Mouse (Mus musculus) frontal cortex, postnatal 10 days (tissue): Measurements from ENCODE around the gene Rab6b.
A peak's percentile ranks its signal among the peaks of the same experiment; 100 is the strongest.

ENCODE experiments used
- DNase-seq, 2 experiments: peaks; one replicate each; pipeline ENCODE4 v3.0.0; 2022; ENCODE audit warnings: low spot score in 2 of 2, mixed read lengths in 1 of 2

Rab6b gene

DNA sequence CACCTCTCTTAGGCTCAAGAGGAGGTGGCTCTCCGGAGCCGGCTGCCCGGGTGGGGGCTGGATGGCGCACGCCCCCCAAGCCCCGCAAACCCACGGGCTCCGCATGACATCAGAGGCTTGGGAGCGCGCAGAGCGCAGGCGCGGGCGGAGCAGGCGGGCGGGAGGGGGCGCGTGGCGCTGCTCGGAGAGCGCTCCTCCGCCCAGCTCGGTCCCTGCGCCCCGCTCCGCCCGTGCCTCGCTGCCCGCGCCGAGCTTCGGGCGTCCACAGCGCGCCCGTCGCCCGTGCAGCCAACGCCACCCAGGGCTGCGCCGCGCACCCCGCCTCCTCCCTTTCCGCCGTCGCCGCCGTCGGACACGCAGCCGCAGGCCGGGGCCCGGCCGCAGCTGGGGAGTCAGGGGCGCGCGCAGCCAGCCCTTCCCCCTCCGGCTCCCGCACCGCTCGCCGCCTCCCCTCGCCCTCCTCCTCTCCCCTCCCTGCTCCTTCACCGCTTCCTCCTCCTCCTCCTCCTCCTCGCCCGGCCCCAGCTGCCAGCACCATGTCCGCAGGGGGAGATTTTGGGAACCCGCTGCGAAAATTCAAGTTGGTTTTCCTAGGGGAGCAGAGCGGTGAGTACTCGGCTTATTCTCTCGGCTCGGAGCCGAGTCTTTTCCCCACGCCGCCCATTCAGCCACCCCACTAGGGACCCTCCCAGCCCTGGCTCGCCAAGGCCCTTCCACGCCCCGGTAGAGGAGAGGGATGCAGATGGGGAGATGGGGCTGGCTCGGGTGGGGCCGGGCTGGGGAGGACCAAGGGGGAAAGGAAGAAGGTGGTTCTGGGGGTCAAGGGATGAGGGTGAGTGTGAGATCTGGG lies at the start of gene Rab6b:
Rab6b (plus strand) TSS at position 167 of the 850 bp plus-strand sequence.
- DNase-seq, result peak in 1 of 2 experiments; percentile 80

DNA sequence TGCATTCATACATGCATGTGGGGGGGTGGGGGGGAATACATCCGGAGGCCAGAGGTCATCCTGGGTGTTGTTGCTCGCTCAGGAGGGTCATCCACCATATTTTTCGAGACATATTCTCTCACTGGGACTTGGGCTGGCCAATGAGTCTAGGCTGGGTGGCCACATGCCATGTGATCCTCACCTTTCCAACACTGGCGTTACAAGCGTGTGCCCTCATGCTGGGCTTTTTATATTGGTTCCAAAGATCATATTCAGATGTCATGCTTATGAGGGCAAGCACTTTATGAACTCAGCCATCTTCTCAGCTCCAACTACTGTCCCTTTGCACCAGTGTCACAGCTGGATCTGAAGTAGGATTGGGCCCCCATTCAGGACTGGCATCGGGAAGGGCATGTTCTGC lies 48.0 kb upstream of the Rab6b start:
- no peak for DNase-seq

DNA sequence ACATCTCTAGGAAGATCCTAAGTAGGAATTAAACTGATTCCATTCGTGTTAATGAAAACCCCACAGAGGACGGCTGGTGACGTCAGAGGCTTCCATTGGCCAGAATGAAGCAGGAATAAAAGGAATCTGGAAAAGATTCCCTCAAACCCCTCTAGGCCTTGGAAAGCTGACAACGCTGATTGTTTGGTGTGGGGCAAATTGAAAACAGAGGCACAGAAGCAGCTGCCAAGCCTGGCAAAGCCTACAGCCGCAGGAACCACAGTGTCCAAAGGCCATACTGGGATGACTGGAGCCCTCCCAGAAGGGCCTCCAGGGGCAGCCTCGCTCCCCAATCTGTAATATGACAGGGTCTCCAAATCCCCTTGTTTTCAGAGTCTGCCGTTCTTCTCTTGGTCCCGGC lies 44.7 kb upstream of the Rab6b start:
- no peak for DNase-seq

DNA sequence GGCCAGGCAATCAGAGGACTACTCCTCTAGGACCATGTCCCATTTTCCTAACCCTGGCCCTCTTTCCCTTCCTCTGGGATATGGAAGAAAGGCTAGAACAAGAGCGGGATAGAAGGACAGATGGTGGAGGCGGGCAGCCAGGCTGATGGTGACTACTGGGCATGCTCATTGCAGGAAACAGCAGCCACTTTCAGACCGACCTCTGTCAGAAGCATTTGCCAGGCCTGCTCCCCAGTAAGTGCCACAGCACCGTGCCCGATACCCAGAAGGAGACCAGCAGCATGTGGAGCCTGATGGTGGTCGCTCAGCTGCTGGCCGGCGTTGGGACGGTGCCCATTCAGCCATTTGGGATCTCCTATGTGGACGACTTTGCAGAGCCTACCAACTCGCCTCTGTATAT lies 43.9 kb upstream of the Rab6b start:
- no peak for DNase-seq

DNA sequence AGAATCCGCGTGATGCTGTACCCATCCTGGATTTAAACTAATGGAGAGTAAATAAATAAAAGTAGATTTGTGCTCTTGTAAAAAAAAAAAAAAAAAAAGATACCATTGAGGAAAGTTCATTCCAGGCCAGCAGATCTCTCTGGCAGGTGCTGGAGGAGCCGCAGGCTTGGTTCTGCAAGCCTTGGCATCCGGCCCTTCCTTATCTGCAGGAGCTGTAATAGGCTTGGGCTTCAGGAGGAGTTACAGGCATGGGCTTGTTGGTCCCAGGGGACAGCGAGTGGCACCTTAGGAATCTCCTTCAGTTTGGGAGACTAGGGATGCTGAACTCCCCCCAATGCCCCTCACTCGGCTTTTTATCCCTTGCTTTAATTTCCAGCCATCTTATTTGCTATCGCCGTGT lies 42.8 kb upstream of the Rab6b start:
- no peak for DNase-seq

DNA sequence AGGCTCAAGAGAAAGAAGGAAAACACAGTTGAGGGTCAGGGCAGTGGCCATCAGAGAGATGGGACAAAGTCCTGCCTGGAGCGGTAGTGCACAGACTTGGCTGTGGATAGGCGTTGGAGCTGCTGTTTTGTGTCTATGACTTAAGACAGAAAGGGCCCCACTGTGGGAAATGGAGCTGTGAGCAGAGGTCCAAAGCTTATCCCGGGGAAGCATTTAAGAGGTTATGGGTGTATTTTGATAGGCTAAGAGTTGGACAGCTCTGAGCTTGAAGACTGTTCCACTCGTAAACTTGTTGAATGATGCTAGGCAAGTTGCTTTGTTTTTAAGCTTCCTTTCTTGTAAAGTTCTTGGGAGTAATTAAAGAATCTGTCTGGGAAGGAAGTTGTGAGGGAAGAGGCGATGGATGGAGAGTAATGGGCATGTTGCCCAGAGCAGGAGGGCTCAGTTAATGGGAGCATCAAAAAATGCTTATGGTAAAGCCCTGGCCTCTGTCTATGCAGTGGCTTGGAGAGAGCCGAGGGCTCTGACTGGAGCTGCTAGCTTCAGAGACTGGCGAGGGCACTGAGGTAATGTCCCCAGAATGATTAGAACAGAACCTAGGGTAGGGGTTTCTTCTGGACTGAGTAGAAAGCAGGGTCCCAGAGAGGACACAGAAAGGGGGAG lies 39.9 kb upstream of the Rab6b start:
- no peak for DNase-seq

DNA sequence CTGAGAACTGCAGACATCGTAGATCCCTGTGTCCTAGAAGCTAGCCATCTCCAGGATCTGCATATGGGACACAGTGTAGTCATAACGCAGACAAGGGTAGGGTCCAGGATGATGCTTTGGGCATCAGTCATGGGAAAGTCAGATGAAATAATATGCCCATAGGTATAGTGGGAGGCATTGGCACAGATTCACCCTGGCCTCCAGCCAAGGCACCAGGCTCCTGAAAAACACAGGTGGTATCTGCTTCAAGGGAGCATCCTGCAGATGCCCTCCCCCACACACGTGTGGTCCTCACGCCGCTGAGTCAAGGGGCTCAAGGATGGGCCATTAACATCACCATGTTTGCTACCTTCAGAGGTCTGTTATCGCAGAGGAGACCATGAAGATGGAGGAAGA lies 39.4 kb upstream of the Rab6b start:
- no peak for DNase-seq

DNA sequence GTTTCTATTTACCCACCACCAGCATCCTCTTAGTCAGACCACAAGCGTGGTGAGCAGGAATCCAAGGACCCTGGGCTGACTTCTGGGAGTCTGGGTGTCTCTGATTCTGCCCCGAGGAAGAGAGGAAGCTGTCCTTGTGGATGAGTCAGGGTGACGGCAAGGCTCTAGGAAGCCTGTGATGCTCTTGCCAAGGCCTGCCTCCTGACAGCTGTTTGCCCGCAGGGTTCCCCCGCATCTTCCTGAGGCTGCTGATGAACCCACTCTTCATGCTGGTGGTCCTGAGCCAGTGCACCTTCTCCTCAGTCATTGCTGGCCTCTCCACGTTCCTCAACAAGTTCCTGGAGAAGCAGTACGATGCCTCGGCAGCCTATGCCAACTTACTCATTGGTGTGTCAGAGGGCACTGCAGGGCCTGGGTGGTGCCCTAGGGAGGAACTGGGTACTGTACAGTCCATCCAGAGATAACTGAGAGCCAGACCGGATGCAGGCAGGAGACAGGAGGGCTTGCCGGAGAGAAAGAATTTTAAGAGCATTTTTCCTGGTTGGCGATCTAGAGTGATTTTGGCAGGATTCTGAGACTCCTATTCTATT lies 38.6 kb upstream of the Rab6b start:
- DNase-seq, result no peak

DNA sequence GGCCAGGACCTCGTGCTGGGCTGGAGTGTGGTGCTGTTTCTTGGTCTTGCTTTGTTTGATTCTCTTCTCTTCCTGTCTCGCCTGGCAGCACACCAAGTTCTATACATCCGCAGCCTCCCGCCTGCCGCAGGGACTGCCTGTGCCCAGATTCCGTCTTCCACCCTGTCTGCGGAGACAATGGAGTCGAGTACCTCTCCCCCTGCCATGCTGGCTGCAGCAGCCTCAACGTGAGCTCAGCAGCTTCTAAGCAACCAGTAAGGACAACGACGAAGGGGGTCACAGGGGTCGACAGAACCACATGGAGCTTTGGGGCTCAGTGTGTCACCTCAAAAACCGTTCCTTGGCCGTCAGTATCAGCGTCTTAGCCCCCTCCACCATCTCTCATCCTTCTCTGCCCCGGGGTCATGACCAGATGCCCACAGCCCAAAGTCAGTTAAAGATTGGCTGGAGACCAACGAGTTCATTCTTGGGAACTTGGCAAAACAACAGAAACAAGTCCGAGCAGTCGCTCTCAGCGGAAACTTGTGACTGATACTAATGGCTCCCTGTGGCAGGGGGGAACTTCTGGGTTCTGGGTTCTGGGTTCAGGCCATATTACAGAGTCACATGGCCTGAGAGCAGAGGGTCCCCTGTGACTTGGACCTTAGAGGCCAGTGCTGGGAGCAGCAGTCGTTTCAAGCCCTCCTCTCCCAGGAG lies 34.6 kb upstream of the Rab6b start:
- DNase-seq, result no peak

DNA sequence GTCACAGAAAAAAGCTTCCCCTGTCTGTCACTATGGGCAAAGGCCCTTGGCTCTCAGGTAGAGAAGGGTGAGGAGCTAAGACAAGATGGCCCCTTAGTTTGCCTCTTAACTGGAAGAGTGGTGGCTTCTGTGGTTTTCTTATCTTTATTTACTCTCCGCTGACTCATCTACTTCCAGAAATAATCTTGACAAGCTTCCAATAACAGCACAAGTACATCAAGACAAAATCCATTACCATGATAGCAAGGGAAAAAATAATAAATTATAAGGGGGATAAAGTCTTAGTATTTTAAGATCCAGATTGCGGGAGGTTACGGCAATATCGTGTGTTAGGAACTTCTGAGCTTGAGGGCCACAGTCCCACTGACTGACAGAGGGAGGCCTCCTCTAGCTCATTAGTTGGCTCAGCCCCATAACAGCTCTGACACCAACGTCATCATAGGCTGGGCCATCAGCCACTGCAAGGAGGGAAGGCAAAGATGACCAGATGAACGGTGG lies 33.3 kb upstream of the Rab6b start:
- DNase-seq, result no peak

DNA sequence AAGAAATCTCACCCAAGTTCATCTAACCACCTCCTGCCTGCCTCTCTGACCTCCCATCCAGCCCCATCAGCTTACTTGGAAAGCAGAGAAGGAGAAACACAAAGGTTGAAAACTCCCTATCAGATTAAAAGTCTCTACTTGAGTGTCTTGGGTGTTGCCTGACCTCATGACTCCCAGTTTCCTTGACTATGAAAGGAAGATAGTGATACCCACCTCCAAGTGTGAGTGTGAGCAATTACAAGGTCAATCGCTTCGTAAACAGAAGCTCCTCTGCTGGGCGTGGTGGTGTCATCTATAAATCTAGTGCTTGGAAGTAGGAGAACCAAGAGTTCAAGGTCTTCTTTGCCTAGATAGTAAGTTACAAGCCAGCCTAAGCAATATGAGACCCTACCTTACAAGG lies 31.4 kb upstream of the Rab6b start:
- DNase-seq, result no peak

DNA sequence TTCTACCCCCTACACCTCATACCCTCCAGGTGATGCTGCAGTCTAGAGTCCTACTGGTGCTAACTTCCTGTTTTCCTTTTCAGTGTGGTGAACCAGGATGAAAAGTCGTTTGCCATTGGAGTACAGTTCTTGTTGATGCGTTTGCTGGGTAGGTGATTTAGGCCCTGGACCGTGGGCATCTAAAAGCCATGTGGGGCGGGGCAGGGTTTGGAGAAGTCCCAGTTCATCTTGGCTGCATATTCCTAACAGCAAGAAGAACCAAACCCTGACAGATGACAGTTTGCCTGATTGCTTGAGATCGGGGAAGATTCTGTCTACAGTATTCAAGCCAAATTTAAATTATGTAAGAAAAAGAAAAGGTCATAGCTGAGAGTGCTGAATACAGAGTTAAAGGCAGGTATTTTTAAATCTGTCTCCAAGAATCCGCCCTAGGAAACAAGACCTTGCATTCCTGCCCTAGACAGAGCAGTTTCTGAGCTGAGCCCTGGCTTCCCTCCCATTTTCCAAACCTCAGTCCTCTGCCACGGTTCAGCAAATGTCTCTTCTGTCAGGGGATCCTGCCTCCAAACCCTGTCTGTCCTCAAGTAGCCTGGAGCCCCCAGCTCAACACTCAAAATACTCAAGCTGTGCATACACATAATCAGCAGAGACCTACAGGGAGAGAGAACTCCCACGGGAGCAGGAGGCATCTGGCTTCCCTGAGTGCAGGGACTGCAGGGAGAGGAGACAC lies 29.2 kb upstream of the Rab6b start:
- DNase-seq, result no peak

DNA sequence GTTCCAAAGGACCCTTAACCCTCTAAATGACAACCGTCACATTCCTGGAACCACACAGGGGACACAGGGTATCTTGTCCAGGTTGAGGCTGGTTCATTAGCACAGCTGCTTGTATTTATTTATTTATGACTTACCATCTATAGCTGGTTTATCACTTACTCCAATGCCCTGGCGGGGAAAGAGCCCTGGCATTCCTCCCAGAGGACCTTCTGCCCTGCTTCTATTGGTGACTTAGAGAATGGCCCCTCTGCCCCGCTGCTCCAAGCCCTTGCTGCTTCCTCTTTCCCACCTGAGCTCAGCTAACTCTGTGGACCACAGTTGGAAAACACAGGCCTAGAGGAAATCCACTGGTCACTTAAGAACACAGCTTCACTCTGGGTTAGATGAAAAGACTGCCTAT lies 28.2 kb upstream of the Rab6b start:
- DNase-seq, result no peak

DNA sequence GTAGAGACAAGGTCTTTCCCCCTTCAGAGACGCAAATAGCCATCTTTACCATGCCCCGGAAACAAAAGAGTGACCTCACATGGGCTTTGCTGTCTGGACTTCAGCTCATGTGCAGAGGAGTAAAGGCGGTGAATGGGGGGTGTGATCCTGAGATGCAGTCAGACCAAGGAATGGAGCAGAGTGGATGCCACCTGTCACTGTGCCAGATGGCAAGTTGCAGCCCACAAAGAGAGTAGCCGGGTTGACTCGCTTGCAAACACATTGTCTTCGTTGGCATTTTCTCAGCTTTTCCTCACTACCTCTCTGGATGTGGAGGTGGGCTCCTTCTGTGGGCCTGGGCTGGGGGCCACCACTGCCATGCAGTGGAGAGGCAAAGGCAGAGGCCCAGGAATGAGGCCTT lies 24.9 kb upstream of the Rab6b start:
- no peak for DNase-seq

DNA sequence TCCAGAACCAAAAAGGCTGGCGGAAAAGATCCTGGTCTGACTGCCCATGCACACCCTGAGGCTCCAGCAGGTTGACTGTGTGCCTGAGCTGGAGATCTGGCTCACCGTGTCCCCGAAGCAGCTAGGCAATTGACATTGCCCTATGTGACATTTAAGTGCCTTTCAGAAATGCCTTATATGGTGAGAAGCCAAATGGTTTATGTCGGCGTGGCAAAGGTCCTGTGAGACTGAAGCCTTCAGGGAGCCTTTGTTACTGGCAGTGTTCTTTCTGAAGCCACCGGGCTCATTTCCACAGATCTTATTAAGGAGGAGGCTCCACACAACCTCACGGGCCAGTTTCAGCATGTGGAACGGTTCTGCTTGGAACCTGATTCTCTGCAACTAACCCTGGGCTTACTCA lies 24.3 kb upstream of the Rab6b start:
- DNase-seq, result no peak

DNA sequence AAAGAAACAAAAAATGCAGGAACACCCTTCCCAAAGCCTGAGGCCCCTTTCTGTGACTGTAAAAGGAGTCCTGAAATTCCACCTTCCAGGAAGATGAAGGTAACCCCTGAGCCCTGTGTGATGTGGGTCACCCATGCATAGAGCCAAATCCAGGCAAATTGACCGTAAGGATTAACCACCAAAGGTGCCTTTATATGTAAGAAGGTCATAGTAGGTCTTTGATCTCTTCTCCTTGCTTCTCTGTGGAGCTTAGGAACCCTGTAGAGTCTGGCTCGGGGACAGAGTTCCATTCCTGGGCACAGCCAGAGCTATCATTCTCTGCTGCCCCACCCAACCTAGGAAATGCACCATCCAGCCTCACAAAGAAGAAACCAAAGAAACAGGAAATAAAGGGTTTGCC lies 22.9 kb upstream of the Rab6b start:
- DNase-seq, result no peak

DNA sequence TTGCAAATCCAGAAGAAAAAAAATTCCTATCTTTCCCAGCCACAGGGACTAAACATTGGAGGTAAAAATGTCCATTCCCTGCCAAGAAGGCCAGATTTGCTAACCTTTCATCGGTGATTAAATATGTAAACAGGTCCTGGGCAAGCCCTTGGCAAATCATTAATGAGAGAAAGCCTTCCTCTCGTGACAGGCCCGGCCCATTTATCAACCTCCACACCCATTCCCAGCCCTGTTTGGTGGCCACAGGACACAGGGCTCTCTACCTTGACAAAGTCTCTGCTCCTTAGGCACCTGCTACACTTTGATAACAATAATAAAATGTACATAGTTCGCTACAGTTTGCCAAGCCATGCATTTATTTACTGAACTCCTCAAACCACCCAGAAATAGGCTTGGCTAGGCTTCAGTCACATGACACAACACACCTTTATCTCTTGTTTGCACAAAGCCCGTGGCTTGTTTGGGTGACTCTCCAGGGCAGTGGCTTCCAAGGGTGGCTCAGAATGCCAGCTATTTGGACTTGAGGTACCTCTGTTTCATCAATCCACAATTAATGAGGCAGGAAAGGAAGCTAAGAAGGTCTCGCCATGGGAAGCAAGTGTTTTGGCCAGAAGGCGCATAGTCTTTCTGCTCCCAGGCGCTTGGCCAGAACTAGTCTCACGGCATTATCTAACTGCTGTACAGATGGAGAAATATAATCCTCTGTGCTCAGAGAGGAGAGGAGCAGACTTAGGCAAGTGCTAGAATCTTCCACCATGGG lies 21.3 kb upstream of the Rab6b start:
- DNase-seq, result no peak

DNA sequence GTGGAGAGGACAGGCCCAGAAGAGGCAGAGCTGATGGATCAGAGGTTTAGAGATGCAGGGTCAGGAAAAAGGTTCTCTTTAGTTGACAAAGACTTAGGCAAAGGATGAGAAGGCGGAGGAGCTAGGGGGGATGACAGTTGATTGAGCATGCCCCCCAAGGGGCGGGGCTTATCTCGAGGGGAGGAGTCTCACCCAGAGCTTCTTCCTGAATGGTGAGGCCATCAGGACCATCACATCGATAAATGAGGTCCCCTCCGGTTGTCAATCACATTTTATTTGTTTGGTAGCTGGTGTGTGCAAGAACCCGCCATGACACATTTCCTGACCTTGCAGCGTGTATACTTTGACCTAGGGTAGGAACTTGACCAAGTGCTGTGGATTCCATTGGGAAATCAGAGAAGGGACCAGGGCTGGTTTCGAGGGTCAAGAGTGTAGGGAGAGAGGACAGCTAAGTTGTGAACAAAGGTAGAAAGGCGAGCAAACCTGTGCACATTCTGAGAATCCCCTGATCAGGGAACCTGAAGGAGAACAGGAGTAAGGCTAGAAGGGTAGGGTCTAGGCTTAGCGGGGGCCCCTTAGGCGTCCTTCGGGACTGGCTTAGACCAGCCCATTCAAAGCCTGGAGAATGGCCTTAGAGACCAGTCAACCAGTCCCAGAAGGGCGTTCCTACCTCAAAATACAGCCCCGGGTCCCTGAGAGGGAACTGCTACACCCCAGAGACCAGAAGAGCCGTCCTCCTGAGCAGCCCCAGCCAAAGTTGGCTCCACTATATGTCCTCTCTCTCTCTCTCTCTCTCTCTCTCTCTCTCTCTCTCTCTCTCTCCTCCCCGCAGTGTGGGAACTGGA lies 20.3 kb upstream of the Rab6b start:
- DNase-seq, result no peak

DNA sequence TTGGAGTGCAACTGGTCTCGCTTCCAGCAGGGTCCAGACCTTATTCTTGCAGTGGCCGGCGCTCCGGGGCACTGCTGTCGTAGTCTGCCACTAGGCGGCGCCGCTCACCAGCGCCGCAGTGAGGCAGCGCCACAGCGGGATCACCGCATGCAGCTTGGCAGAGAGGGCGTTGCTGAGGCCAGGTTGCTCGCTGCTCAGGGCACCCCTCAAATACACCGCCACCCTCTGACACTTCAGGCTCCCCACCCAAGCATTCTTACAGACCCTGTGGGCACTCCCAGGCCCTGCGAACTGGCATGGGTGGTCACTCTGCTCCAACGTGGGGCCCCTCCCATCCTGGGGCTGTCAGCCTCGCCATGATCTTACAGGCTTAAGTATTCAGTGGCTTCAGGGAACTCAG lies 19.3 kb upstream of the Rab6b start:
- DNase-seq, result peak in 1 of 2 experiments; percentile 72

DNA sequence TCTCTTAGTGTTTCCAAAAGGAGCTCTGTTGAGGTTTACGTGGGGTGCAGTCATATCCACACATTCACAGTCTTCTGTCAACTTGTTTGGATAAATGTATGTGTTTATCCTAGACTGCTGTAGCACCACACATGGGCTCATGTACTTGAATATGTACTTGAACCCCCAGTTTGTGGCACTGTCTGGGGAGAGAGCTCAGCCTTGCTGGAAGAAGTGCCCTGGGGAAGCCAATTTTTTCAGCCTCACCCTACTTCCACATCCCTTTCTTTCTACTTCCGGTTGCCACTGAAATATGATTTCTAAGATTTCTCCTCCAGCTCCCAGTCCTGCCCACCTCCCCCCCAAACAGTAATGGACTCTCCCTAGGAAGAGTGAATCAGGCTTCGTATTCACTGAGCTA lies 17.9 kb upstream of the Rab6b start:
- no peak for DNase-seq
